Mouse (Mus musculus): Measurements from ENCODE around the gene Rara.
"Not testable (repeated sequence)": the region's sequence is repeated elsewhere in the genome, so short reads cannot be mapped to it uniquely, and the experiment has no call there.

DNA sequence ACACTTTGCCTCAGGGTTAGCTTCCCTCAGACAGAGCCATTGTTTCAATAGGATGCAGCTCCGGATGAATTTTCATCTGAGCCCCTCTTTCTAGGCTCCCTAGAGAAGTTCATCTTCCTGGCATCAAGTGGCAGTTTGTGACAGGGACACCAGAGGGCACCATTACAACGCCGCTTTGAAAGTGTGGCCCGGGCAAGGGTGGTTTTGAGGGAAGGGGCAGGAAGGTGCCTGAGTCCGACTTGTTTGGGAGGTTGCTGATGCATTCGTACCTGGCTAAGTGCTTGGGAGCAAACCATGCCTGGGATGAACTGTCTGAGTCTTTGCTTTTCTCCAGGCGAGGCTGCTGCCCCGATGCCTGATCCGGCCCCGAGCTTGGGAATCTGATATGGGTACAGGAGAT is 5.3 kb upstream of the Rara start:
- TF ChIP-seq CTCF (conservative IDR thresholded peaks at IDR 0.05; ENCODE audit: low read length), result peak; percentile 45
- TF ChIP-seq NANOG, POU5F1 (IDR thresholded peaks at IDR 0.05; ENCODE audit: borderline replicate concordance, low read length): not testable (repeated sequence)

Data from E14TG2a.4 (cell line).